Mouse (Mus musculus) liver, embryonic 12.5 days (tissue): ENCODE measurements at regions not wholly inside any gene's neighbourhood (a gene's known extent, or its start where the extent isn't known, plus 50 kb on each side); places are given as distances from the start of the nearest gene placed in this dataset.
"Not testable (repeated sequence)": the region's sequence is repeated elsewhere in the genome, so short reads cannot be mapped to it uniquely, and the experiment has no call there.

Experiments used
- ATAC-seq: fragments of 200-750 bp; cut with Nextera tagmentation; 2 replicates; pipeline ENCODE4 v1.8.0; 2017; ENCODE audit warnings: moderate number of reproducible peaks, mild to moderate bottlenecking, moderate library complexity
- H3K27ac ChIP-seq: fragments of 300-500 bp; sonication (generic); 2 replicates; pipeline ENCODE4 v1.5.1; 2016; ENCODE audit warnings: mild to moderate bottlenecking
- H3K27me3 ChIP-seq: fragments of 300-500 bp; sonication (generic); replicated peaks from 2 replicates; pipeline ENCODE4 v1.6.1; 2016; ENCODE audit warnings: mild to moderate bottlenecking, moderate library complexity
- H3K36me3 ChIP-seq: fragments of 300-500 bp; sonication (generic); 2 replicates; pipeline ENCODE4 v1.6.1; 2016; ENCODE audit warnings: mild to moderate bottlenecking, moderate library complexity
- H3K4me1 ChIP-seq: fragments of 300-500 bp; sonication (generic); 2 replicates; pipeline ENCODE4 v1.6.1; 2016
- H3K4me2 ChIP-seq: fragments of 300-500 bp; sonication (generic); 2 replicates; pipeline ENCODE4 v1.6.1; 2016; ENCODE audit warnings: mild to moderate bottlenecking, moderate library complexity
- H3K4me3 ChIP-seq: fragments of 300-500 bp; sonication (generic); 2 replicates; pipeline ENCODE4 v1.5.1; 2016; ENCODE audit warnings: mild to moderate bottlenecking, moderate library complexity
- H3K9ac ChIP-seq: fragments of 300-500 bp; sonication (generic); 2 replicates; pipeline ENCODE4 v1.6.1; 2016; ENCODE audit warnings: mild to moderate bottlenecking, moderate library complexity
- H3K9me3 ChIP-seq: fragments of 300-500 bp; sonication (generic); replicated peaks from 2 replicates; pipeline ENCODE4 v1.6.1; 2016; ENCODE audit warnings: mild to moderate bottlenecking, moderate library complexity
- WGBS: fragments of 180-500 bp; shearing (Covaris S2); methylation state at CpG from one replicate; pipeline ENCODE4 v1.1.7; 2016; ENCODE audit not compliant: insufficient replicate concordance; 5-methylcytosine and 5-hydroxymethylcytosine counted together

DNA sequence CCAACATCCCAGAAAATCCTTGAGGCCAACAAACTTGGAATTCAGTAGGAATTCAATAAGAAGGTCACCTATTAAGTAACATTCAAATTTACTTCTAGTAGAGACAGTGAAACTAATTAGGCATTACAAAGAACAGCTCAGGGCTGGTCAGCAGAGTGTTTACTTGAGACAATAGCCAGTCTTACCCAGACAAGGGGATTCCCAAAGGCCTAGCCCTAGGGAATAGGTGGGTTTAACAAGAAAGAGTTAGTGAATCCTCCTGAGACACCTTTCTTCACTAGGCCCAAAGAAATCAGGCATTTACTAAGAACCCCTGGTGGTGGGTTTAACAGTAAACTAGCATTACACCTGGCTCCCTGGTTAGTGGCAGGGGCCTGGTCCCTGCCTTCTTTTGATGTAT, 597.7 kb upstream of the Cdh9 start:
- no peaks in the 10 kb centered on the region for H3K4me1 ChIP-seq
- ATAC-seq, result no peak
- no peak overlapping the region for H3K9ac ChIP-seq
- no peak overlapping the region for H3K4me3 ChIP-seq
- H3K4me2 ChIP-seq, result no peak overlapping the region
- H3K36me3 ChIP-seq, result no peaks in the 10 kb centered on the region
- no peaks in the 10 kb centered on the region for H3K27me3 ChIP-seq
- H3K9me3 ChIP-seq, result no peaks in the 10 kb centered on the region
- H3K27ac ChIP-seq, result no peak overlapping the region

GRCm38 (mm10) chr15:16158164-16158563, 570.4 kb upstream of the Cdh9 start:
- Histone ChIP-seq H3K36me3 (no peaks in the 10 kb centered on the region), H3K9ac (no peak overlapping the region), H3K9me3 (no peaks in the 10 kb centered on the region), H3K4me3 (no peak overlapping the region), H3K27me3 (no peaks in the 10 kb centered on the region), H3K27ac (no peak overlapping the region), H3K4me1 (no peaks in the 10 kb centered on the region), H3K4me2 (no peak overlapping the region)
- ATAC-seq, result no peak
- WGBS, result 60% methylated on average over 5 of the region's 5 CpGs

- H3K27me3 ChIP-seq, result no peaks in the 10 kb centered on the region
- H3K4me2 ChIP-seq, result no peak overlapping the region
- no peaks in the 10 kb centered on the region for H3K4me1 ChIP-seq
- no peaks in the 10 kb centered on the region for H3K36me3 ChIP-seq
- no peak overlapping the region for H3K4me3 ChIP-seq
- no peak overlapping the region for H3K27ac ChIP-seq
- no peaks in the 10 kb centered on the region for H3K9me3 ChIP-seq
- no peak overlapping the region for H3K9ac ChIP-seq
- no peak for ATAC-seq
Measured at GRCm38 (mm10) chr15:16163969-16164368, 564.6 kb upstream of the Cdh9 start.

GRCm38 (mm10) chr15:16213354-16213753, 515.2 kb upstream of the Cdh9 start:
- Histone ChIP-seq H3K9ac (no peak overlapping the region), H3K4me1 (no peaks in the 10 kb centered on the region), H3K4me3 (no peak overlapping the region), H3K27me3 (no peaks in the 10 kb centered on the region), H3K4me2 (no peak overlapping the region), H3K36me3 (no peaks in the 10 kb centered on the region), H3K9me3 (no peaks in the 10 kb centered on the region), H3K27ac (no peak overlapping the region)
- ATAC-seq, result no peak
- 74% methylated on average over 4 of the region's 4 CpGs for WGBS

- no peak overlapping the region for H3K4me2 ChIP-seq
- no peaks in the 10 kb centered on the region for H3K4me1 ChIP-seq
- H3K9ac ChIP-seq, result no peak overlapping the region
- no peaks in the 10 kb centered on the region for H3K27me3 ChIP-seq
- ATAC-seq, result no peak
- H3K27ac ChIP-seq, result no peak overlapping the region
- H3K4me3 ChIP-seq, result no peak overlapping the region
- H3K9me3 ChIP-seq, result no peaks in the 10 kb centered on the region
- 66% methylated on average over 2 of the region's 2 CpGs for WGBS
- H3K36me3 ChIP-seq, result no peaks in the 10 kb centered on the region
Measured at GRCm38 (mm10) chr15:16221648-16222047, 506.9 kb upstream of the Cdh9 start.

DNA sequence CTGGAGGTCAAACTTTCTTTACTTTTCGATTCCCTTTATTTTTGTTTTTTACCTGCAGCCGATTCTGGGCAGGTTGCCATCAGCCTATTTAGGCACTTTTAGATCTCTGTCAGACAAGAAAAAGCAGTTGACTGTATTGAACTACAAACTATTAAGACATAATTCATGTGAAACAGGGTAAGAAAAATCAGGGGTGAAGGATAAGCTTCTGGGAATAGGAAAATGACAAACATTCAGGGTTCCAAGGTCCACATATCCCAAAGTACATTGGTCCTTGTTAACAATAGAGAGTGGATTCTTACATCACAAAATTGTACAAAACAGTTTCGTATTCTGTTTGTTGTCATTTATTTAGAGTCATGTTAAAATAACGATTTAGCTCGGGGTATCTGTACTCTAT, 480.0 kb upstream of the Cdh9 start:
- no peak for ATAC-seq
- Histone ChIP-seq H3K27me3 (no peaks in the 10 kb centered on the region), H3K4me1 (no peaks in the 10 kb centered on the region), H3K9ac (no peak overlapping the region), H3K36me3 (no peaks in the 10 kb centered on the region), H3K4me2 (no peak overlapping the region), H3K4me3 (no peak overlapping the region), H3K9me3 (no peaks in the 10 kb centered on the region), H3K27ac (no peak overlapping the region)
- WGBS, result 69% methylated on average over 5 of the region's 5 CpGs

DNA sequence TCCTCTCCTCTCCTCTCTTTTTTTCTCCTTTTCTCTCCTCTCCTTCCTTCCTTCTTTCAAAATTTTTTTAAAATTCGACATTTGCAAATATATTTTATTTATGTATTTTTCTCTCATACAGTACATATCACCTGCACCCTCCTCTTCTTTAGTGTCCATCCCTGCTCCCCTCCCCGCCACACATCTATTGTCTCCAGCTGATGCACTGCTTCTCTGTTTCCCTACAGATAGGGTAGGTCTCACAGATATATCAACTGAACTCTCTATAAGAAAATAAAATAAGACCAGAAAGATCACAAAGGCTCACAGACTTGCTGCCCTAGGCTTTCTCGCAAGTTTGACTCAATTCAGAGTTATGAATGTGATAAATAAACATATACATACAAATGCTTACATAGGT, 443.4 kb upstream of the Cdh9 start:
- Histone ChIP-seq H3K4me2 (no peak overlapping the region), H3K36me3 (no peaks in the 10 kb centered on the region), H3K27ac (no peak overlapping the region), H3K27me3 (no peaks in the 10 kb centered on the region), H3K4me3 (no peak overlapping the region), H3K9ac (no peak overlapping the region), H3K4me1 (no peaks in the 10 kb centered on the region), H3K9me3 (no peaks in the 10 kb centered on the region)
- peak; percentile 59 for ATAC-seq
- 52% methylated on average over 3 of the region's 3 CpGs for WGBS

GRCm38 (mm10) chr15:16294553-16294952, 434.0 kb upstream of the Cdh9 start:
- H3K9ac ChIP-seq, H3K36me3 ChIP-seq, H3K4me1 ChIP-seq, H3K27me3 ChIP-seq, H3K4me3 ChIP-seq, H3K27ac ChIP-seq, H3K4me2 ChIP-seq, H3K9me3 ChIP-seq: not testable (repeated sequence)
- 42% methylated on average over 2 of the region's 2 CpGs for WGBS
- peak; percentile 65 for ATAC-seq

DNA sequence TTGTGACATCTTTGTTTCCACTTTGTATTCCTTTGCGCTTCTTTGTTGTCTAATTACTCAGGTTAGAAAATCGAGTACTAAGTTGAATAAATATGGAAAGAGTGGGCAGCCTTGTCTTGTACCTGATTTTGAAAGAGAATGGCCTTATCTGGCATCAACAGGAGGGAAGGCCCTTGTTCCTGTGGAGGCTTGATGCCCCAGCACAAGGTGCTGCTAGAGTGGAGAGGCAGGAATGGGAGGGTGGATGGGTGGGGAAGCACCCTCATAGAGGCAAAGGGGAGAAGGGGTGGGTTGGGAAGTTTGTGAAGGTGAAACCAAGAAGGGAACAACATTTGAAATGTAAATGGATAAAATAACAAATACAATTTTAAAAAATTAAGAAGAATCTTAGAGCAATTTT, 418.9 kb upstream of the Cdh9 start:
- Histone ChIP-seq H3K4me1 (peaks cover 12% of the 10 kb centered on the region; the same call in 1 of the 2 replicates), H3K9ac (no peak overlapping the region), H3K4me2 (no peak overlapping the region), H3K27me3 (no peaks in the 10 kb centered on the region), H3K9me3 (no peaks in the 10 kb centered on the region), H3K4me3 (no peak overlapping the region), H3K36me3 (no peaks in the 10 kb centered on the region), H3K27ac (no peak overlapping the region)
- peak; percentile 53 for ATAC-seq
- 81% methylated on average over 2 of the region's 2 CpGs for WGBS

- no peaks in the 10 kb centered on the region for H3K36me3 ChIP-seq
- H3K27me3 ChIP-seq, result no peaks in the 10 kb centered on the region
- no peak overlapping the region for H3K4me3 ChIP-seq
- H3K9me3 ChIP-seq, result no peaks in the 10 kb centered on the region
- peaks cover 21% of the 10 kb centered on the region; the same call in 1 of the 2 replicates for H3K4me1 ChIP-seq
- peak; percentile 81 for ATAC-seq
- no peak overlapping the region for H3K9ac ChIP-seq
- no peak overlapping the region for H3K4me2 ChIP-seq
- WGBS, result 34% methylated on average over 3 of the region's 3 CpGs
- H3K27ac ChIP-seq, result peak overlapping the region; percentile 76
Measured at GRCm38 (mm10) chr15:16311956-16312646, 416.5 kb upstream of the Cdh9 start.

DNA sequence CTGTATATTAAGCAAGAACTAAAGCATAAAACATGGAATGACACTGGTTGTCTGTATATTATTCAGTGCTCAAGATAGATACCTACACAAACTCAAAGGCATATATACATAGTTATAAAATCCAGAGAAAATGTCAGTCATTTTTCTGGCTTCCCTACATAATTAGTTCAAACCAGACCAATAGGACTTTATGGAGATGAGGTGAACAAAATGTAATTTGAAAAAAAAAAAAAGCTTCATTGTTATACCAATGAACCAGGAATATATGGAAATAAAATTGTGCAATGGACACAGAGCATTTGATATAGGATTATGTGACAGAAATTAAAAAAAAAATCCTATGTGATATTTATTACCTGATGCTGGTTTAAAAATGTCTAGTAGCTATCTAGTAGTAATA, 415.8 kb upstream of the Cdh9 start:
- Histone ChIP-seq H3K27ac (peak overlapping the region; percentile 76), H3K9me3 (no peaks in the 10 kb centered on the region), H3K9ac (no peak overlapping the region), H3K27me3 (no peaks in the 10 kb centered on the region), H3K4me3 (no peak overlapping the region), H3K36me3 (no peaks in the 10 kb centered on the region), H3K4me1 (peaks cover 21% of the 10 kb centered on the region; the same call in 1 of the 2 replicates), H3K4me2 (no peak overlapping the region)
- ATAC-seq, result 0 out of 2 replicates have a peak, but pooled peaks have one; percentile 1

- H3K27me3 ChIP-seq, result no peaks in the 10 kb centered on the region
- 62% methylated on average over 1 of the region's 1 CpGs for WGBS
- ATAC-seq, result no peak
Measured at GRCm38 (mm10) chr15:16313818-16314217, 414.7 kb upstream of the Cdh9 start.

GRCm38 (mm10) chr15:16314606-16315005, 413.9 kb upstream of the Cdh9 start:
- H3K4me1 ChIP-seq, result peaks cover 21% of the 10 kb centered on the region; the same call in 1 of the 2 replicates
- H3K27me3 ChIP-seq, result no peaks in the 10 kb centered on the region
- no peak overlapping the region for H3K9ac ChIP-seq
- 41% methylated on average over 6 of the region's 6 CpGs for WGBS
- peak overlapping the region; percentile 37 for H3K4me2 ChIP-seq
- H3K27ac ChIP-seq, result peak overlapping the region; percentile 84
- H3K4me3 ChIP-seq, result no peak overlapping the region
- no peaks in the 10 kb centered on the region for H3K9me3 ChIP-seq
- no peaks in the 10 kb centered on the region for H3K36me3 ChIP-seq
- peak; percentile 83 for ATAC-seq

More at GRCm38 (mm10) chr15:16313818-16314217, 414.7 kb upstream of the Cdh9 start:
- Histone ChIP-seq H3K4me3 (no peak overlapping the region), H3K9me3 (no peaks in the 10 kb centered on the region), H3K4me2 (no peak overlapping the region), H3K36me3 (no peaks in the 10 kb centered on the region), H3K27ac (peak overlapping the region; percentile 56; the same call in 1 of the 2 replicates), H3K9ac (no peak overlapping the region), H3K4me1 (peaks cover 21% of the 10 kb centered on the region; the same call in 1 of the 2 replicates)
